In the genomic region with DNA sequence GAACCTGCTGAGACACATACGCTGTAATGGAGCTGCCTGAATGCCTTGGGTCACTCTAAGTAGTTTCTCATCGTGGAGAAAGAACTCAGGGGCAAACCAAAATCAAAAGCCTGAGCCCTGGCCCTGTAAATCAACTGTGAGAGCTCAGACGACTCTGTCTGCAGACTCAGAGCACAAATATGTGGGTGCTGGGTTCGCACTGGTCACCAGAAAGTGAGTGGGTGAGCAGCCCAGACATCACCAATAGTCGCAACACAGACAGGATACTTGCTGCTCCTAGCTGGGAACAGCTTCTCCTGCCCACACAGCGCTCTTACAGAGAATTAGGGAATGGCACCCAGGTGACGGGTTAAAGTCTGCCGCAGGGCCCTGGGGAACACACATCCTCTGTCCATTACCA, we compare ENCODE assay signal across 22 mouse cellular contexts.
"Had no signal": no experiment of that assay in that cellular context is flagged by ENCODE, and none has a peak within 500 bp of the region (broad histone marks: within the 10 kb centered on the region; RNA-seq: fewer than 3 reads in every experiment).

No protein-coding gene starts in this region.

- H3K9me3 ChIP-seq: heart, embryonic 13.5 days; heart, embryonic 15.5 days; hindbrain, embryonic 10.5 days; hindbrain, embryonic 12.5 days; intestine, embryonic 15.5 days; limb, embryonic 13.5 days; limb, embryonic 15.5 days; liver, embryonic 12.5 days had no signal

- H3K27ac ChIP-seq: gastrocnemius, adult 2 months; heart, adult 2 months; heart, embryonic 13.5 days; heart, embryonic 15.5 days; hindbrain, embryonic 10.5 days; hindbrain, embryonic 12.5 days; hindbrain, embryonic 14.5 days; intestine, embryonic 15.5 days; limb, embryonic 13.5 days; limb, embryonic 15.5 days; liver, embryonic 12.5 days; liver, embryonic 14.5 days had no signal

- DNase-seq: gastrocnemius, adult 2 months; gastrocnemius, postnatal 10 days; gastrocnemius, postnatal 25 days; heart, adult 2 months; heart, postnatal 4 days; kidney, adult 18-20 months; kidney, adult 8-10 months; kidney, postnatal 10 days; kidney, postnatal 36 days; layer of hippocampus, adult 9-11 months; layer of hippocampus, postnatal 36 days; left cerebral cortex, postnatal 4 days had no signal

- H3K27me3 ChIP-seq: heart, embryonic 13.5 days; heart, embryonic 15.5 days; hindbrain, embryonic 12.5 days; intestine, embryonic 15.5 days; limb, embryonic 13.5 days; limb, embryonic 15.5 days; liver, embryonic 12.5 days had no signal

- H3K4me3 ChIP-seq: gastrocnemius, adult 2 months; heart, adult 2 months; heart, embryonic 13.5 days; heart, embryonic 15.5 days; hindbrain, embryonic 10.5 days; hindbrain, embryonic 12.5 days; intestine, embryonic 15.5 days; limb, embryonic 13.5 days; limb, embryonic 15.5 days; liver, embryonic 12.5 days had no signal
